In the genomic region with DNA sequence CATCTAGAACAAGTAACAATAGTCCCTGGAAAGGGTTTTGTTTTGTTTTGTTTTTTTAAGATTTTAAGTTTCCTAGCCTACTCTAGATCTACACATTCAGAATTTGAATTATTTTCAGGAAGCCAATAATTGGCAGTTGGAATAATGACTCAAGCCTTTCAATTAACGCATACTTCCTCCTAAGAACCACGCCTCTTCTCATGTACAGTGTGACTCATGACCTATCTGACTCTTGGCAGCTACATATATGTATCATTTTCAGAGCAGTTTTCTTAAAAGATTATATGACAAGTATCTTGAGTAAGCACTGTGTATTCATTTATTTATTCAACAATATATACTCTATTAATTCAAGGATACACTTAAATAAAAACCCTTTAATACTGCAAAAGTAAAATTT, we compare ENCODE assay signal across 31 mouse cellular contexts.
A peak's percentile ranks its signal among the peaks of the same experiment; 100 is the strongest.
DNase-seq lines count a peak whose midpoint lies in the region; ATAC-seq and TF ChIP-seq lines count a peak whose summit lies in the region.
"Had no signal": no experiment of that assay in that cellular context is flagged by ENCODE, and none has a peak within 500 bp of the region (broad histone marks: within the 10 kb centered on the region; RNA-seq: fewer than 3 reads in every experiment).

No protein-coding gene starts in this region.

- H3K4me2 ChIP-seq in lung, postnatal 0 days (replicated peaks; ENCODE audit: low read depth, low read length): no peak overlapping the region
- H3K4me2 ChIP-seq in hindbrain, embryonic 16.5 days (ENCODE audit: low read length): no peak overlapping the region
- H3K4me2 ChIP-seq: embryonic facial prominence, embryonic 15.5 days; heart, embryonic 11.5 days; hindbrain, embryonic 13.5 days; limb, embryonic 15.5 days; lung, embryonic 14.5 days; midbrain, embryonic 13.5 days; neural tube, embryonic 15.5 days had no signal

- no peak overlapping the region for H3K27ac ChIP-seq in lung, postnatal 0 days (ENCODE audit: low read length)
- H3K27ac ChIP-seq in hindbrain, embryonic 16.5 days (ENCODE audit: low read depth, low read length): no peak overlapping the region
- H3K27ac ChIP-seq: embryonic facial prominence, embryonic 10.5 days; embryonic facial prominence, embryonic 15.5 days; hindbrain, embryonic 13.5 days; limb, embryonic 10.5 days; limb, embryonic 15.5 days; liver, embryonic 14.5 days; midbrain, embryonic 13.5 days; neural tube, embryonic 15.5 days had no signal

- no peaks in the 10 kb centered on the region for H3K36me3 ChIP-seq in lung, postnatal 0 days (ENCODE audit: insufficient read depth, low read length)
- H3K36me3 ChIP-seq in hindbrain, embryonic 16.5 days (ENCODE audit: control insufficient read depth, insufficient read depth, low read length): no peaks in the 10 kb centered on the region
- H3K36me3 ChIP-seq: hindbrain, embryonic 13.5 days; limb, embryonic 15.5 days; midbrain, embryonic 13.5 days had no signal

- peak; percentile 41 for DNase-seq in lung, postnatal 0 days (ENCODE audit: low spot score)
- DNase-seq in lung, adult 2 months: no peak
- no peak for DNase-seq in embryo, embryonic 10 days (ENCODE audit: low spot score)
- DNase-seq in frontal cortex, postnatal 14 days (ENCODE audit: low spot score in 2 of 2): no peak
- DNase-seq: adrenal gland, postnatal 14 days; cerebellum, adult 11 months; cerebellum, postnatal 10 days; gastrocnemius, postnatal 25 days; heart, adult 18-20 months; heart, postnatal 36 days; kidney, adult 9 months; kidney, postnatal 10 days; lung, embryonic 14.5 days; right cerebral cortex, adult 18-20 months; spleen, adult 18-20 months; thymus, postnatal 4 days had no signal

- H3K4me1 ChIP-seq in lung, postnatal 0 days (ENCODE audit: insufficient read depth, low read depth, low read length): no peaks in the 10 kb centered on the region; the same call in 1 of the 2 replicates
- peaks cover 2% of the 10 kb centered on the region for H3K4me1 ChIP-seq in lung, adult 2 months (ENCODE audit: control insufficient read depth, insufficient read depth, low read length)
- H3K4me1 ChIP-seq in hindbrain, embryonic 16.5 days (ENCODE audit: control insufficient read depth, insufficient read depth, low read depth, low read length): no peaks in the 10 kb centered on the region
- H3K4me1 ChIP-seq: embryonic facial prominence, embryonic 10.5 days; hindbrain, embryonic 13.5 days; limb, embryonic 10.5 days; limb, embryonic 15.5 days; midbrain, embryonic 13.5 days; neural tube, embryonic 15.5 days had no signal

- no peak for ATAC-seq in lung, postnatal 0 days
- peak; percentile 67 for ATAC-seq in granulocyte monocyte progenitor cell, adult 5-6 weeks (replicated peaks; ENCODE audit: poor library complexity, severe bottlenecking)
- ATAC-seq in monocyte, adult 5-6 weeks (replicated peaks; ENCODE audit: insufficient number of reproducible peaks, low FRiP score, low TSS enrichment, poor library complexity, severe bottlenecking): peak; percentile 59
- no peak for ATAC-seq in hindbrain, embryonic 16.5 days
- ATAC-seq: forebrain, embryonic 14.5 days; midbrain, embryonic 13.5 days; Patski had no signal

- no peak for TF ChIP-seq POLR2A in lung, adult 2 months (IDR thresholded peaks at IDR 0.05; ENCODE audit: borderline replicate concordance, extremely low read depth, low read depth, low read length)

- no peak for TF ChIP-seq EP300 in lung, postnatal 0 days (IDR thresholded peaks at IDR 0.05)

- no peak for TF ChIP-seq CTCF in lung, postnatal 0 days (IDR thresholded peaks at IDR 0.05)
- no peak for TF ChIP-seq CTCF in lung, adult 2 months (IDR thresholded peaks at IDR 0.05; ENCODE audit: insufficient read depth, low read length)

- no peaks in the 10 kb centered on the region for H3K9me3 ChIP-seq in lung, postnatal 0 days (ENCODE audit: low read length)
- no peaks in the 10 kb centered on the region for H3K9me3 ChIP-seq in hindbrain, embryonic 16.5 days (ENCODE audit: control insufficient read depth, low read length)
- H3K9me3 ChIP-seq: embryonic facial prominence, embryonic 10.5 days; embryonic facial prominence, embryonic 15.5 days; hindbrain, embryonic 13.5 days; limb, embryonic 10.5 days; limb, embryonic 15.5 days; midbrain, embryonic 13.5 days; neural tube, embryonic 15.5 days had no signal

- H3K9ac ChIP-seq in lung, postnatal 0 days (replicated peaks; ENCODE audit: low read depth): no peak overlapping the region
- H3K9ac ChIP-seq in hindbrain, embryonic 16.5 days (ENCODE audit: low read depth, low read length): no peak overlapping the region
- H3K9ac ChIP-seq: embryonic facial prominence, embryonic 15.5 days; hindbrain, embryonic 13.5 days; limb, embryonic 15.5 days; liver, embryonic 14.5 days; lung, embryonic 14.5 days; midbrain, embryonic 13.5 days; neural tube, embryonic 15.5 days had no signal

- WGBS in lung, postnatal 0 days: 64% methylated on average over 2 of the region's 2 CpGs
- 53% methylated on average over 2 of the region's 2 CpGs for WGBS in lung, adult 2 months
- WGBS in hindbrain, embryonic 16.5 days: 91% methylated on average over 2 of the region's 2 CpGs

- no peaks in the 10 kb centered on the region for H3K27me3 ChIP-seq in lung, postnatal 0 days (replicated peaks; ENCODE audit: insufficient read depth, low read length)
- no peaks in the 10 kb centered on the region for H3K27me3 ChIP-seq in hindbrain, embryonic 16.5 days (replicated peaks; ENCODE audit: control insufficient read depth, insufficient read depth, low read length)
- H3K27me3 ChIP-seq: CH12.LX; embryonic facial prominence, embryonic 15.5 days; hindbrain, embryonic 13.5 days; limb, embryonic 15.5 days; midbrain, embryonic 13.5 days; neural tube, embryonic 15.5 days; Patski had no signal

- H3K4me3 ChIP-seq in lung, postnatal 0 days (ENCODE audit: low read depth, low read length): no peak overlapping the region
- H3K4me3 ChIP-seq in lung, adult 2 months (replicated peaks; ENCODE audit: extremely low read depth, low read depth, low read length): no peak overlapping the region
- no peak overlapping the region for H3K4me3 ChIP-seq in hindbrain, embryonic 16.5 days (ENCODE audit: low read length)
- H3K4me3 ChIP-seq: embryonic facial prominence, embryonic 10.5 days; embryonic facial prominence, embryonic 15.5 days; hindbrain, embryonic 13.5 days; limb, embryonic 10.5 days; limb, embryonic 15.5 days; midbrain, embryonic 13.5 days; neural tube, embryonic 15.5 days had no signal

Comparison
In these comparisons a context has a peak if more than half of its experiments do, and no peak if none do; other contexts are left out.
1. ATAC-seq: peak in granulocyte monocyte progenitor cell, adult 5-6 weeks (single experiment) and monocyte, adult 5-6 weeks (single experiment); none in lung, postnatal 0 days (single experiment) and hindbrain, embryonic 16.5 days (single experiment).